Mouse (Mus musculus) bone marrow macrophage, adult 2 months (primary cell): Measurements from ENCODE around the gene Cadps.

Experiments
- CTCF ChIP-seq: IDR thresholded peaks from 2 replicates; pipeline ENCODE4 v1.5.1; 2012; ENCODE audit warnings: low read depth, mild to moderate bottlenecking, low read length, moderate library complexity
- POLR2A ChIP-seq: IDR thresholded peaks from 2 replicates; pipeline ENCODE4 v1.6.1; 2012; ENCODE audit warnings: mild to moderate bottlenecking, low read depth, low read length, borderline replicate concordance

GRCm38 (mm10) chr14:12428021-12428654, 394.7 kb downstream of the Cadps start:
- TF ChIP-seq POLR2A (no peak), CTCF (no peak)
